Mouse (Mus musculus) liver, embryonic 15.5 days (tissue): ENCODE measurements around the gene Mras. TPM values are rescaled to one million over a fixed set of nuclear protein-coding genes. Genes with fewer than 3 reads are reported as not detected.
A peak's percentile ranks its signal among the peaks of the same experiment; 100 is the strongest.

Experiments
- ATAC-seq: fragments of 200-750 bp; cut with Nextera tagmentation; 2 replicates; pipeline ENCODE4 v1.8.0; 2017; ENCODE audit warnings: moderate number of reproducible peaks, mild to moderate bottlenecking, moderate library complexity; ENCODE audit not compliant: insufficient read depth
- H3K27ac ChIP-seq: fragments of 300-500 bp; sonication (generic); replicated peaks from 2 replicates; pipeline ENCODE4 v1.5.1; 2015; ENCODE audit warnings: mild to moderate bottlenecking, inconsistent platforms
- H3K27me3 ChIP-seq: fragments of 300-500 bp; sonication (generic); 2 replicates; pipeline ENCODE4 v1.6.1; 2015; ENCODE audit warnings: mild to moderate bottlenecking, inconsistent platforms
- H3K36me3 ChIP-seq: fragments of 300-500 bp; sonication (generic); replicated peaks from 2 replicates; pipeline ENCODE4 v1.6.1; 2015; ENCODE audit warnings: moderate library complexity, mild to moderate bottlenecking, inconsistent platforms
- H3K4me1 ChIP-seq: fragments of 300-500 bp; sonication (generic); replicated peaks from 2 replicates; pipeline ENCODE4 v1.6.1; 2015; ENCODE audit warnings: inconsistent platforms
- H3K4me2 ChIP-seq: fragments of 300-500 bp; sonication (generic); 2 replicates; pipeline ENCODE4 v1.6.1; 2015; ENCODE audit warnings: moderate library complexity, mild to moderate bottlenecking, inconsistent platforms
- H3K4me3 ChIP-seq: fragments of 300-500 bp; sonication (generic); replicated peaks from 2 replicates; pipeline ENCODE4 v1.5.1; 2015; ENCODE audit warnings: mild to moderate bottlenecking, inconsistent platforms
- H3K9ac ChIP-seq: fragments of 300-500 bp; sonication (generic); 2 replicates; pipeline ENCODE4 v1.6.1; 2015; ENCODE audit warnings: moderate library complexity, mild to moderate bottlenecking, inconsistent platforms
- H3K9me3 ChIP-seq: fragments of 300-500 bp; sonication (generic); replicated peaks from 2 replicates; pipeline ENCODE4 v1.6.1; 2016; ENCODE audit warnings: inconsistent platforms
- WGBS: fragments of 180-500 bp; shearing (Covaris S2); methylation state at CpG from one replicate; pipeline ENCODE4 v1.1.7; 2015; ENCODE audit warnings: mixed read lengths; ENCODE audit not compliant: insufficient replicate concordance; 5-methylcytosine and 5-hydroxymethylcytosine counted together
- polyA plus RNA-seq: library from polyadenylated mRNA; unstranded; fragments of >200 nt; fragmentation: Nextera tagmentation; extraction: Ambion mirVana; gene quantifications from 2 replicates; pipeline ENCODE4 v1.2.1, GENCODE M21; 2015

Gene Mras
- polyA plus RNA-seq, 1 experiment from 2014 or later = 3.2 TPM

GRCm38 (mm10) chr9:99401288-99401974 is 35.8 kb downstream of the Mras start:
- Histone ChIP-seq H3K9me3 (no peaks in the 10 kb centered on the region), H3K27ac (no peak overlapping the region), H3K27me3 (no peaks in the 10 kb centered on the region), H3K9ac (no peak overlapping the region), H3K4me2 (no peak overlapping the region), H3K36me3 (no peaks in the 10 kb centered on the region), H3K4me3 (no peak overlapping the region), H3K4me1 (no peaks in the 10 kb centered on the region)
- no peak for ATAC-seq
- WGBS = 58% methylated on average over 9 of the region's 9 CpGs

DNA sequence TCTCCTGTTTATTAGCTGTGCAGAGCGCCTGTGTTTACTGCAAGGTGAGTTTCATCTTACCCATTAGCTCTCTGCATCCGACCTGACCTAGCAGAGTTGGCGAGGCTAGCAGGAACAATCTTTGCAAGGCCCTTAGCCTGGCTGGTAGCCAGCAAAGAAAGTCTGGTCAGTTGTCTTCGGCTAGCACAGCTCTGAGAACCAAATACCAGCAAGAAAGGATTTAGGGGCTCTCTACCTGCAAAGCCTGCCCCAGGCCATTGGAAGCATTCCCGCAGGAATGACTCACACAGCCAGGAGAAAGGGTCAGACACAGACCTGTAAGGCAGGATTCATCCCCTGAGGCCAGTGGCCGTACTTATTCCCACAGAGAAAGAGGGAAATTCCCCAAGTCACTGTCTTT is 36.4 kb downstream of the Mras start:
- no peak overlapping the region for H3K27ac ChIP-seq
- no peak overlapping the region for H3K9ac ChIP-seq
- no peaks in the 10 kb centered on the region for H3K27me3 ChIP-seq
- no peaks in the 10 kb centered on the region for H3K4me1 ChIP-seq
- no peak overlapping the region for H3K4me2 ChIP-seq
- no peaks in the 10 kb centered on the region for H3K9me3 ChIP-seq
- ATAC-seq = no peak
- 62% methylated on average over 6 of the region's 6 CpGs for WGBS
- no peaks in the 10 kb centered on the region for H3K36me3 ChIP-seq
- no peak overlapping the region for H3K4me3 ChIP-seq

GRCm38 (mm10) chr9:99397056-99397815 is 39.9 kb downstream of the Mras start:
- 58% methylated on average over 13 of the region's 13 CpGs for WGBS
- Histone ChIP-seq H3K9me3 (no peaks in the 10 kb centered on the region), H3K36me3 (no peaks in the 10 kb centered on the region), H3K4me3 (no peak overlapping the region), H3K27me3 (no peaks in the 10 kb centered on the region), H3K9ac (no peak overlapping the region), H3K4me2 (no peak overlapping the region), H3K4me1 (no peaks in the 10 kb centered on the region), H3K27ac (no peak overlapping the region)
- no peak for ATAC-seq

DNA sequence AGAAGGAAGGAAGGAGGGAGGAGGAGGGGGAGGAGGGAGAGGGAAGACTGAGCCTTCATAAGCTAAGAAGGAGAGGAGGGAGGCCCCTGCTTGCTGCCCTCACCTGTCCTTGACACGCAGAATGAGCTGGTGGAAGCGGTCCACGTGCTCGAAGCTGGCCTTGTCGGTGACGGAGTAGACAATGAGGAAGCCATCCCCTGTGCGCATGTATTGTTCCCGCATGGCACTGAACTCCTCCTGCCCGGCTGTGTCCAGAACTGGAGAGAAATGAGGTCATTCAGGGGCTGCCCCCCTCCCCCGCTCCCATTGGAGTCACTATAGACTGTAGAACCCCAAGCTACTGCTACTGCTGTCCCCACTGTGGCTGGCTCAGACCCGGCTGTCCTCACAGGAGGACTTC is 42.8 kb downstream of the Mras start:
- no peaks in the 10 kb centered on the region for H3K36me3 ChIP-seq
- no peak for ATAC-seq
- no peaks in the 10 kb centered on the region for H3K27me3 ChIP-seq
- H3K9ac ChIP-seq = no peak overlapping the region
- no peak overlapping the region for H3K27ac ChIP-seq
- H3K4me3 ChIP-seq = no peak overlapping the region
- H3K9me3 ChIP-seq = no peaks in the 10 kb centered on the region
- WGBS = 67% methylated on average over 11 of the region's 11 CpGs
- H3K4me2 ChIP-seq = no peak overlapping the region
- 0 out of 2 replicates have a peak, but pooled peaks cover 5% of the 10 kb centered on the region for H3K4me1 ChIP-seq

GRCm38 (mm10) chr9:99393146-99393545 is 44.0 kb downstream of the Mras start:
- 77% methylated on average over 8 of the region's 8 CpGs for WGBS
- Histone ChIP-seq H3K4me3 (no peak overlapping the region), H3K9me3 (no peaks in the 10 kb centered on the region), H3K4me1 (peaks cover 5% of the 10 kb centered on the region; the same call in 1 of the 2 replicates), H3K36me3 (no peaks in the 10 kb centered on the region), H3K4me2 (no peak overlapping the region), H3K27me3 (no peaks in the 10 kb centered on the region), H3K9ac (no peak overlapping the region), H3K27ac (no peak overlapping the region)
- no peak for ATAC-seq

- no peak overlapping the region for H3K4me3 ChIP-seq
- no peaks in the 10 kb centered on the region for H3K27me3 ChIP-seq
- no peak for ATAC-seq
- H3K27ac ChIP-seq = no peak overlapping the region
- no peaks in the 10 kb centered on the region for H3K36me3 ChIP-seq
- H3K4me2 ChIP-seq = no peak overlapping the region
- 72% methylated on average over 10 of the region's 10 CpGs for WGBS
- no peaks in the 10 kb centered on the region for H3K9me3 ChIP-seq
- peaks cover 5% of the 10 kb centered on the region; the same call in 1 of the 2 replicates for H3K4me1 ChIP-seq
- H3K9ac ChIP-seq = no peak overlapping the region
Observed at GRCm38 (mm10) chr9:99391557-99391956, 45.6 kb downstream of the Mras start.

- Histone ChIP-seq H3K9ac (no peak overlapping the region), H3K4me2 (no peak overlapping the region), H3K9me3 (no peaks in the 10 kb centered on the region), H3K27ac (no peak overlapping the region), H3K27me3 (no peaks in the 10 kb centered on the region), H3K4me3 (no peak overlapping the region), H3K4me1 (peaks cover 5% of the 10 kb centered on the region; the same call in 1 of the 2 replicates), H3K36me3 (no peaks in the 10 kb centered on the region)
- ATAC-seq = no peak
- 51% methylated on average over 2 of the region's 2 CpGs for WGBS
Observed at GRCm38 (mm10) chr9:99390716-99391115, 46.5 kb downstream of the Mras start.

DNA sequence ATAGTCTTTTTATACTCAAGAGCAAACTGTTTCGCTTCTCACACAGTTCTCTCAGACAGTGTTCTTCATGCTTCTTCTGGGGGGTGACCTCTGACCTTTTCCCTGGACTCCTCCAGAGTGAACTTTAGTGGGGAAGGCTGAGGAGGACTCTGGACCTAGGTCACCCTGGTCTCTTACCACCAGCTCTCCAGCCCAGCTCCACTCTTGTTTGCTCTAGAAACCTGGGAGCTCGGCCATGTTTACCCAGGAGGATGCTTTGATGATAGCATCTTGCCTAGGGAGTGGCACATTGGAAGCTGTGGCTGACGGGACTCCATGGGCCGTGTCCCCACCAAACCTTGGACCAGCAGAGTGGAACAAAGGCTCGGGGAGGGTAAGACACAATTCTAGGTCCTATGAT is 47.0 kb downstream of the Mras start:
- Histone ChIP-seq H3K36me3 (no peaks in the 10 kb centered on the region), H3K9me3 (no peaks in the 10 kb centered on the region), H3K27ac (no peak overlapping the region), H3K9ac (no peak overlapping the region), H3K4me1 (peaks cover 5% of the 10 kb centered on the region; the same call in 1 of the 2 replicates), H3K27me3 (no peaks in the 10 kb centered on the region), H3K4me2 (no peak overlapping the region), H3K4me3 (no peak overlapping the region)
- peak; percentile 56 for ATAC-seq
- WGBS = 44% methylated on average over 5 of the region's 5 CpGs

DNA sequence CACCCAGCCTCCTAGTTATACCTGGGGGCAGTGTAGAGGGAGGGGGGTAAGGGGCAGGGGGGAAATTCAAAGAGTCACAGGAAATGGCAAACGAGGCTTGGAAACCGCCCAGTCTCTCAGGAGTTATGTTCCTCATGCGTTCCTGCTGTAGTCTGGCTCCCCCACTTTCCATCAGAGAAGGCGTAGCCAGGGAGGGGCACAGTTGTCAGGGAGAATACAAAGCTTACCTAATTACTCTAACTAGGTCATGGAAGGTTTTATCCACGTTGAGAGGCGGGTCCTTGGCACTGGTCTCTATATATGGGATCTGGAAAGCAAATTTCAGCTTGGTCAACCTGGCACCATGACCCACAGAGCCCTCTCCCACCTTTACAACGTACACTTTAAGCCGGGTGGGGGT is 47.7 kb downstream of the Mras start:
- WGBS = 44% methylated on average over 8 of the region's 8 CpGs
- H3K27ac ChIP-seq = no peak overlapping the region
- no peak overlapping the region for H3K4me2 ChIP-seq
- no peak overlapping the region for H3K9ac ChIP-seq
- peaks cover 5% of the 10 kb centered on the region; the same call in 1 of the 2 replicates for H3K4me1 ChIP-seq
- no peaks in the 10 kb centered on the region for H3K9me3 ChIP-seq
- no peaks in the 10 kb centered on the region for H3K36me3 ChIP-seq
- H3K4me3 ChIP-seq = no peak overlapping the region
- ATAC-seq = no peak
- no peaks in the 10 kb centered on the region for H3K27me3 ChIP-seq

- peaks cover 5% of the 10 kb centered on the region; the same call in 1 of the 2 replicates for H3K4me1 ChIP-seq
- ATAC-seq = no peak
- WGBS = 62% methylated on average over 9 of the region's 9 CpGs
- no peaks in the 10 kb centered on the region for H3K27me3 ChIP-seq
- no peak overlapping the region for H3K27ac ChIP-seq
- H3K36me3 ChIP-seq = no peaks in the 10 kb centered on the region
- no peak overlapping the region for H3K4me3 ChIP-seq
- no peaks in the 10 kb centered on the region for H3K9me3 ChIP-seq
- no peak overlapping the region for H3K9ac ChIP-seq
- no peak overlapping the region for H3K4me2 ChIP-seq
Observed at GRCm38 (mm10) chr9:99388856-99389255, 48.3 kb downstream of the Mras start.

DNA sequence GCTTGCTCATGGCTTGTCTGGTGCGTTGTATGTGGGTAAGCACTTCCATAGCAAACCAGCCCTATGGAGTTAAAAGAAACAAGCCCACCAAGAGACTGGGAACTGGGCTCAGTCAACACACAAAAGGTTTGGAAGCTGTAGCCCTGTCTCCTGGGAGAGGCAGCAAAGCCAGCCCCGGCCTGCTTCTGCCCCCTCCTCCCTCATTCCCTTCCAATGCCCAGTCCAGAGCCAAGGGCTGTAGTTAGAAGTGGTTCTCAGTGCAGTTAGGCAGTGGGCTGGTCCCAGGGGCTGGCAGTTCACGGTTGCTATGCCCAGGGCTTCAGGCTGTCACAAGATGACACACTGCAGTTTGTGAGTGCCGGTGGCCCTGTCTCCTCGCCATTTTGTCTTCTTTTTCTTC is 49.1 kb downstream of the Mras start:
- Histone ChIP-seq H3K27ac (no peak overlapping the region), H3K9ac (no peak overlapping the region), H3K9me3 (no peaks in the 10 kb centered on the region), H3K4me2 (no peak overlapping the region), H3K4me1 (peaks cover 5% of the 10 kb centered on the region; the same call in 1 of the 2 replicates), H3K27me3 (no peaks in the 10 kb centered on the region), H3K4me3 (no peak overlapping the region), H3K36me3 (no peaks in the 10 kb centered on the region)
- ATAC-seq = no peak
- WGBS = 54% methylated on average over 5 of the region's 5 CpGs
